Mouse (Mus musculus) heart, adult 2 months (tissue): ENCODE measurements around the gene Aatf.

Source experiments
- CTCF ChIP-seq: fragments of 200-600 bp; IDR thresholded peaks from 2 replicates; pipeline ENCODE4 v1.8.1; 2022; ENCODE audit warnings: antibody characterized with exemption, mild to moderate bottlenecking, moderate library complexity
- POLR2A ChIP-seq: fragments of 200-500 bp; IDR thresholded peaks from 2 replicates; pipeline ENCODE4 v1.6.1; 2011; ENCODE audit warnings: mild to moderate bottlenecking, low read depth, low read length, control low read depth; ENCODE audit not compliant: insufficient read depth

DNA sequence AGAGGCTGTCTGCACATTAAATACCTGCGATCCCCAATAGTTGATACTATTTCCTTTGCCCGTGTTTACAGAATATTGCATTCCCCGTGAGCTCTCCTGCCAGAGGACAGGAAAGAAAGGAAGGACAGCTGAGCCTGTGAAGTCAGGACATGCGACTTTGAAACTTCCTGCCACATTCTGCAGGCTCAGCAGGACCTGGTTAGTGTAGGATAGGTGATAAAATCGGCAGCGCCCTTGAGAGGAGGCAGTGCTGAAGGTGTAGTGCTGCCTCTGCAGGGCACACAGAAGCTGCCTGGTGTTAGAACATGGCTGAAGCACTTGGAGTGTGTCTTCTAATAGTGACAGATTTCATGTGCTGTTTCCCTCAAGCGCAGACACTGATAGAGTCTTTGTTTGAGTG, 119.8 kb downstream of the Aatf start:
- TF ChIP-seq CTCF (no peak), POLR2A (no peak)
